ENCODE assay signal across 10 mouse cellular contexts in the genomic region with DNA sequence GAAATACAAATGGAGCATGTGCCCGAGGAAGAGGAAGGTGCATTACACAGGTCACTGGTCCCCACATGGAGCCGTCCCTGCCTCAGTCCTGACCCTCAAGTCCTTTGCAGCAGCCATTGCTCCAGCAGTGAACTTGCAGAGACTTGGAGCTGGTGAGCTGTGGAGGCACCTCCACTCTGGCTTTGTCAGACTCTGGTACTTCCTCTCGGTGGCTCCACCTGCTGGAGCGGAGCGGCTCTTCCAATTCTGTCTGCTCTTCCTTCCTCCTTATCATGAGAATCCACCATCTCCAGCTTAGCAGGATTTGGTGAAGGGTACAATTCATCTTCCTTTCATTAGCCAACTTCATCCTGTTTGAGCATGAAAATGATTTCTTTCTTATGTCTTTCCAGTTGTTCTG.
DNase-seq lines count a peak whose midpoint lies in the region; TF ChIP-seq lines count a peak whose summit lies in the region.
"Had no signal": no experiment of that assay in that cellular context is flagged by ENCODE, and none has a peak within 500 bp of the region (broad histone marks: within the 10 kb centered on the region; RNA-seq: fewer than 3 reads in every experiment).

No protein-coding gene starts in this region.

- DNase-seq in gastrocnemius, adult 2 months: peak; percentile 27
- DNase-seq in gastrocnemius, postnatal 25 days: no peak
- DNase-seq in thymus, postnatal 4 days: peak; percentile 23
- no peak for DNase-seq in thymus, postnatal 14 days
- peak; percentile 57 for DNase-seq in embryo, embryonic 10 days (ENCODE audit: low spot score)
- DNase-seq in kidney, postnatal 10 days: peak; percentile 67
- peak; percentile 24 for DNase-seq in mesoderm, embryonic 11.5 days (ENCODE audit: low read depth, low spot score)
- DNase-seq in thymus, adult 18-20 months: no peak

- no peak overlapping the region for H3K27ac ChIP-seq in gastrocnemius, adult 2 months
- H3K27ac ChIP-seq: heart, embryonic 13.5 days; midbrain, embryonic 12.5 days had no signal

- intact Hi-C loops in gastrocnemius, adult 2 months (cut with DNase I): loop anchor here (5.0 kb wide), 1 partner anchor 312 kb away; a partner anchor contains a TSS

- no peak overlapping the region for H3K4me3 ChIP-seq in gastrocnemius, adult 2 months
- H3K4me3 ChIP-seq: heart, embryonic 13.5 days; midbrain, embryonic 12.5 days had no signal

- TF ChIP-seq CTCF in gastrocnemius, adult 2 months (IDR thresholded peaks at IDR 0.05): peak; percentile 51

Comparison
In these comparisons a context has a peak if more than half of its experiments do, and no peak if none do; other contexts are left out.
1. DNase-seq: peak in gastrocnemius, adult 2 months (single experiment), thymus, postnatal 4 days (single experiment), embryo, embryonic 10 days (single experiment), kidney, postnatal 10 days (single experiment) and mesoderm, embryonic 11.5 days (single experiment); none in gastrocnemius, postnatal 25 days (single experiment), thymus, postnatal 14 days (single experiment) and thymus, adult 18-20 months (0 of 2).